Mouse (Mus musculus) gastrocnemius, postnatal 10 days (tissue): ENCODE data around the gene Slc25a51. TPM values are rescaled to one million over a fixed set of nuclear protein-coding genes. Genes with fewer than 3 reads are reported as not detected.

Experiments
- DNase-seq: peaks from one replicate; pipeline ENCODE4 v3.0.0; 2021; ENCODE audit warnings: mixed read lengths
- total RNA-seq, 2 experiments: library from RNA; stranded (reverse); gene quantifications; 2 replicates each; pipeline ENCODE4 v1.2.3; 2021

The Slc25a51 gene
- total RNA-seq, 2 experiments from 2014 or later, result 73.2 to 75.5 TPM

- DNase-seq, result no peak
Measured at GRCm38 (mm10) chr4:45423406-45423805, 14.8 kb upstream of the Slc25a51 start.

GRCm38 (mm10) chr4:45422640-45423039 is 14.1 kb upstream of the Slc25a51 start:
- DNase-seq, result no peak

- no peak for DNase-seq
Measured at GRCm38 (mm10) chr4:45421519-45422260, 13.1 kb upstream of the Slc25a51 start.

- no peak for DNase-seq
Measured at GRCm38 (mm10) chr4:45420733-45421132, 12.2 kb upstream of the Slc25a51 start.

- no peak for DNase-seq
Measured at GRCm38 (mm10) chr4:45419051-45419450, 10.5 kb upstream of the Slc25a51 start.

- peak; percentile 58 for DNase-seq
Measured at GRCm38 (mm10) chr4:45418229-45418950, 9.8 kb upstream of the Slc25a51 start.

- DNase-seq, result no peak
Measured at GRCm38 (mm10) chr4:45416314-45416713, 7.7 kb upstream of the Slc25a51 start.

- DNase-seq, result no peak
Measured at GRCm38 (mm10) chr4:45413674-45414338, 5.2 kb upstream of the Slc25a51 start.

- no peak for DNase-seq
Measured at GRCm38 (mm10) chr4:45412433-45413192, 4.0 kb upstream of the Slc25a51 start.

- DNase-seq, result no peak
Measured at GRCm38 (mm10) chr4:45411181-45411790, 2.7 kb upstream of the Slc25a51 start.

- peak; percentile 61 for DNase-seq
Measured at GRCm38 (mm10) chr4:45409270-45409669, 704 bp upstream of the Slc25a51 start.

GRCm38 (mm10) chr4:45407703-45408334 is 747 bp downstream of the Slc25a51 start:
- no peak for DNase-seq

- DNase-seq, result no peak
Measured at GRCm38 (mm10) chr4:45407001-45407702, 1.4 kb downstream of the Slc25a51 start.

- no peak for DNase-seq
Measured at GRCm38 (mm10) chr4:45406397-45406796, 2.2 kb downstream of the Slc25a51 start.

- no peak for DNase-seq
Measured at GRCm38 (mm10) chr4:45405315-45405714, 3.3 kb downstream of the Slc25a51 start.

- DNase-seq, result no peak
Measured at GRCm38 (mm10) chr4:45404086-45404485, 4.5 kb downstream of the Slc25a51 start.

- no peak for DNase-seq
Measured at GRCm38 (mm10) chr4:45403499-45403878, 5.1 kb downstream of the Slc25a51 start.

GRCm38 (mm10) chr4:45402878-45403498 is 5.6 kb downstream of the Slc25a51 start:
- DNase-seq, result no peak

GRCm38 (mm10) chr4:45402281-45402680 is 6.3 kb downstream of the Slc25a51 start:
- DNase-seq, result no peak
